Mouse (Mus musculus) brain, embryonic 18.5 days (tissue): ENCODE data around the gene 1700021F07Rik.

Experiments used
- DNase-seq: peaks from one replicate; pipeline ENCODE4 v3.0.0-alpha.2; 2012; ENCODE audit warnings: low read depth, low spot score

1700021F07Rik gene

DNA sequence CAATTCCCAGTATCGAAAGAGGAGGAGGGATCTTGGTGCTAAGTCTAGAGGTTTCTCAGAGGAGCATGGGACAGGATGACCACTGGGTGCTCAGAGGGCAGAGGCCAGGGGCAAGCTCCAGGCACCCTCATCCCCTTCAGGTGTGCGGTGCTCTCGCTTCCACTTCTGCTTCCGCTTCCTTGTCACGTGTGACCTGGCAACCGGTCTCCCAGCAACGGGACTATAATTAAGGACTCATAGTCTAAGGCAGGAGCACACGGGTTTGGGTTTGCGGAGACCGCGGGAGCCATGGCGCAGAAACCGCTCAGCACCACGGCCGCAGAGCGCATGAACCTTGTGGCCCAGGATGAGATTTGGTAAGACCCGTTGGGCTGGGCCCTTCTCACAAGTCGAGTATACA lies at the start of gene 1700021F07Rik:
1700021F07Rik (plus strand) TSS at position 211 of the 400 bp plus-strand sequence.
- DNase-seq, result no peak

GRCm38 (mm10) chr2:173473233-173473632 lies 49.2 kb upstream of the 1700021F07Rik start:
- no peak for DNase-seq

- no peak for DNase-seq
Observed at GRCm38 (mm10) chr2:173479050-173479449, 43.3 kb upstream of the 1700021F07Rik start.

DNA sequence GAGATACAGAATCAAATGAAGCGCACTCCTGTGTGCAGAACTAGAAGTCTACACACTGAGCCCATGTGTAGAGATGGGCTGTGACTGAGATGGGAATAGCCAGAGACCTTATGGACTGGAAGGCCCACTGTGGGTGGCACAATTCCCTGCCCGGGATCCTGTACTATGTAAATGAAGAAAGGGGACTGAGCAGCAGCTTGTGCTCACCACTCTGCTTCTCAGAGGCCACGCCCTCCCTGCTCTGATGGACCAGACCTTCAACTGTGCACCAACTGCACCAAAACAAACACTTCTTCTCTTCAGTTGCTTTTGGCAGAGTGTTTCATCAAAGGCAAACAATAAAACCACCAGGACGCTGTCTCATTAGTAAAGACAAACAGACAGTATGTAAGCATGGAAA lies 37.9 kb upstream of the 1700021F07Rik start:
- no peak for DNase-seq

- no peak for DNase-seq
Observed at GRCm38 (mm10) chr2:173499612-173500011, 22.8 kb upstream of the 1700021F07Rik start.

GRCm38 (mm10) chr2:173513977-173514376 lies 8.4 kb upstream of the 1700021F07Rik start:
- no peak for DNase-seq

GRCm38 (mm10) chr2:173515186-173515585 lies 7.2 kb upstream of the 1700021F07Rik start:
- no peak for DNase-seq

- DNase-seq, result peak; percentile 20
Observed at GRCm38 (mm10) chr2:173516150-173516855, 6.1 kb upstream of the 1700021F07Rik start.

DNA sequence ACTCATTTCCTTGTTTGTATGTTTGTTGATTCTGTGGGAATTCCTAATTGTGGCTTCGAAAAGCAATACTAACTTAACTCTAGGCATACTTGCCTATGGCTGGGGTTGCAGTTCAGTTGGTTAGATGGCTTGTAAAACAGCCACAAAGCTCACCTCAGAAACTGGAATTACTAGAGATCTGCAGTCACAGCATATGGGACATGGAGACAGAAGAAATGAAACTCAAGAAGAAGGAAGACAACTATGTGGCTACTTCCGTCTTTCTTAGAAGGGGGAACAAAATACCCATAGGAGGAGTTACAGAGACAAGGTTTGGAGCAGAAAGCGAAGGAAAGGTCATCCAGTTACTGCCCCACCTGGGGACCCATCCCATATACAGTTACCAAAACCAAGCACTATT lies 6.1 kb downstream of the 1700021F07Rik start:
- no peak for DNase-seq

DNA sequence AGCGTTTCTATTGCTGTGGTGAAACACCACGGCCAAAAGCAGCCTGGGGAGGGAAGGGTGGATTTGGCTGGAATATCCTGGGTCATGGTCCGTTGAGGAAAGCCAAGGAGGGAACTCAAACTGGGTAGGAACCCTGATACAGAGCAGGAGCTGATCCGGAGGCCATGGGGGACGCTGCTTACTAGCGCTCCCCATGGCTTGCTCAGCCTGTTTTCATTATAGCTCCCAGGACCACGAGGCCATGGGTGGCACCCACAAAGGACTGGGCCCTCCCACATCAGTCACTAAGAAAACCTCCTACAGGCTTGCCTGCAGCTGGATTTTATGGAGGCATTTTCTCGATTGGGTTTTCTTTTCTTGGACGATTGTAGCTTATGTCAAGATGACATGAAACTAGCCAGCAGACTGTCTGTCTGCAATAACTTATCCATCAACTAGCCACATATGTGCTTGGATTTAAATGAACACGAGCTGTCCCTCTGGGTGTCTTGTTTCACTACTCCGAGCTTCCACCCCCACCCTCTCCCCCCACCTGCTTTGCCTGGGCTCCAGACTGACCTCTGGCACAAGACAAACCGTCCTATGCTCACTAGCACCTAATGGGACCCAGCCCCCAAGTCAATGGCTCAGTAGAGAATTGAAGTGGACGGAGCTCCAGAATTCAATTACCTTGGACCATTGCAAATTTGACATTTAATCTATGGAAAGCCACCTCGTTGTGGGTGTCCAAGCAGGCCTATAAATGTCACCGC lies 10.5 kb downstream of the 1700021F07Rik start:
- no peak for DNase-seq

- DNase-seq, result no peak
Observed at GRCm38 (mm10) chr2:173534581-173534980, 12.2 kb downstream of the 1700021F07Rik start.

DNA sequence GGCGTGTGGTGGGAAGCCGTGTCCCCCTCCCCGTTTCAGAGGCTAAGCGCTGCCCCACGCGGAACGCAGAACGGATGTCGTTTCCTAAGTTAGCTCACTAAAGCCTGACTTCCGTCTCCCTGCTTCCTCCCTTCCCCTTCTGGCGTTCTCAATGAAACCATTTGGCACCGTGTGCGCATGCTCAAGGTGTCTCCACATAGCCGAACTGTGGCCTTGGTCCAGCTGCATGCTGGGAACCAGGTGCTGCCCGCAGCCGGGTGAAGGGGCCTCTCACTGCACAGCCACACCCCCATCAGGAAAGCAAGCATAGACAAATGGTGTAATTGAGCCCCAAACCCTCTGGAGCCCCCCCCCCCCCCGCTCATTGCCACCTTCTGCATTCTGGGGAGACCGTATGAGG lies 13.0 kb downstream of the 1700021F07Rik start:
- DNase-seq, result no peak

DNA sequence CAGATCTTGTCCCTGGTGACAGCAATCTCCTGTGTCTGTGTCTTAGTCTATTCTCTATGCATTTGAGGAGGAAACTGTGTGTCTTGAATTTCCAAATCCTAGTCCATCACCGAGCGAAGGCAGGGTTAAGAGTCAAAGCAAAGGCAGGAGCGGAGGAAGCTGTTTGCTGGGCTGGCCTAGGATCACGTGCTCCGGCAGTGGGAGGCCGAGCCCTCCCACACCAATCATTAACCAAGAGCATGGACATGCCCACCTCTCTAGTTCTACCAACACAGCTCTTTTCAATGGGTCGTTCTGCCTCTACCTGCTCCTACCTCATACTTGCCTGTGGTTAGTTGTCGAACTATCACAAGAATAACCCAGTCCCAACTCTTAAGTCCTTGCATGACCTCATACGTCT lies 13.5 kb downstream of the 1700021F07Rik start:
- no peak for DNase-seq

DNA sequence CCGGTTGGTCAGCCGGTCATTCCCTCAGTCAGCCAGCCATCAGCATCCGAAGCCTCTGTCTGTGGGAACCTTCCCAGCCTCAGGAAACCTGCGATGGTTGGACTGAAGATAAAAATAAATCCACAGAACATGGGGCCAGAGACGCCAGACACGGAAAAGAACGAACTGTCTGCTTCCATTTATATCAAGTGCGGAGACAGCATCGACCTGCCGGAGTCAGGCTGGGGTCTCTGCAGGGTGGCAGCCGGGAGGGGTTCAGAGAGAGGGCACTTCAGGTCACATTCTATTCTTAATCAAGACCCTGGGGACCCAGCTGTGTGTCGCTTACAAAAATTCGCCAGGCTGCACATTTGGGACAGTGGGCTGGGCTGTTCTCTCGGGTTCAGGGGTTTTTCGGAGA lies 17.4 kb downstream of the 1700021F07Rik start:
- no peak for DNase-seq

- DNase-seq, result no peak
Observed at GRCm38 (mm10) chr2:173541748-173542147, 19.4 kb downstream of the 1700021F07Rik start.

DNA sequence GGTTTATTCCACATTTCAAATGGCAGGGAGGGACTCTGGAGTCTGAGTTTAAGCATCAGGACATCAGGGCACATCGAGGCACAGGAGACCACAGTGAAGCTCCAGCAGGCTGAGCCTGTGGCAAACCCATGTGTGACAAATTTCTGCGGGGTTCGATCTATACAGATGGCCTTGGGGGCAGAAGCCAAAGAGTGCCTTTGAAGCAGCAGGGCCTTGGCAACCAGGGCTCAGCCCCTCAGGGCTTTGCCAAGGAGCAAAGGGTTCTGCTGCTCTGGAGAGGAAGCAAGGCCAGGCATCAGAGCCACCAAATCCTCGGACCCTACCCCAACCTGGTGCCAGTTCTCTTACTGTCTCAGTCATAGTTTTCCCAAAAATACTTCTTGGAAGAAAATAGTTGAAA lies 20.3 kb downstream of the 1700021F07Rik start:
- DNase-seq, result no peak

GRCm38 (mm10) chr2:173545992-173546703 lies 23.8 kb downstream of the 1700021F07Rik start:
- peak; percentile 34 for DNase-seq

- DNase-seq, result no peak
Observed at GRCm38 (mm10) chr2:173549236-173549635, 26.9 kb downstream of the 1700021F07Rik start.

DNA sequence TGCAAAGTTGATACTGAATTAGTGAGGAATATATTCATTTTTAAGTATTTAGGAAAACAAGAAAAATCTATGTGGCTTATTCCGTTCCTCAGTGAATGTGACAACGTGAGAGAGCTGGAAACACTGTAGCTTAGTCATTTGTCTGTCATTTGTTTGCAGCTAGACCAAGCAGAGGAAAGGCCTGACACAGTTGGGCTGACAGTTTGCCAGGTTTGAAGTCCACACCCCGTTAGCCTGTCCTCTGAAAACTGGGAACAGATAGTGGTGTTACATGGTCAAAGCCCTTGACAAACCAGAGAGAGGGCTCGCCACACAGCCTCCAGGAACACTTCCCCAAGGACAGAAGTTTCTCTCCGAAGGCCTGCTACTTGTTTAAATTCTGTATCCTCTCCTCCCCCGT lies 28.3 kb downstream of the 1700021F07Rik start:
- no peak for DNase-seq

DNA sequence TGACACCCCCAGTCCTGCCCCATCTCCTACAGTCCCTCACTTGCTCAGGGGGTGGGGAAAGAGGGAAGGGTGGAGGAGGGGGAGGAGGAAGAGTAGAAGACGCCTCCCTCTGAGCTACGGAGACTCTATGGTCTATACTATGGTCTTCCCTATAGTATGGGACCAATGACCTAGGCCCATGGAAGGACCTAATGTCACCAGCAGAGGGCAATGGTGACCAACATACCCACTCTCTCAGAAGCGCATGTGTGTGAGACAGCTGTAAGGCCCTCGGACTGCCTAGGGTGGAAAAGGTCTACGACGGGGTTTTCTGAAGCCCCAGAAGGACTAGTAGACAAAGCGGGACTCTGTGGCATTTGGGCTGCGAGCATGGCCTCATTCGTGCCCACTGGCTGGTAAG lies 31.5 kb downstream of the 1700021F07Rik start:
- DNase-seq, result no peak

- DNase-seq, result no peak
Observed at GRCm38 (mm10) chr2:173558754-173559396, 36.5 kb downstream of the 1700021F07Rik start.
